Mouse (Mus musculus) B cell, adult 2 months (primary cell): Measurements from ENCODE around the gene 1700021F05Rik.

Source experiments
- DNase-seq, 2 experiments: peaks; one replicate each; pipeline ENCODE4 v3.0.0; 2022

1700021F05Rik gene

GRCm38 (mm10) chr10:43540442-43541152 lies at the start of gene 1700021F05Rik:
Gene 1700021F05Rik, minus strand, starts transcription at chr10:43540994.
- DNase-seq = peak; percentile 98

- peak; percentile 37 to 41 for DNase-seq
These were observed 47.8 kb upstream of the 1700021F05Rik start for GRCm38 (mm10) chr10:43588470-43589177.

GRCm38 (mm10) chr10:43584538-43584937 lies 43.7 kb upstream of the 1700021F05Rik start:
- DNase-seq = no peak

GRCm38 (mm10) chr10:43581260-43581659 lies 40.5 kb upstream of the 1700021F05Rik start:
- no peak for DNase-seq

- DNase-seq = peak; percentile 33 to 51
These were observed 39.9 kb upstream of the 1700021F05Rik start for GRCm38 (mm10) chr10:43580649-43581078.

- peak; percentile 73 to 75 for DNase-seq
These were observed 38.8 kb upstream of the 1700021F05Rik start for GRCm38 (mm10) chr10:43579381-43580261.

GRCm38 (mm10) chr10:43578754-43579380 lies 38.1 kb upstream of the 1700021F05Rik start:
- DNase-seq = peak; percentile 93

- peak; percentile 70 to 77 for DNase-seq
These were observed 37.6 kb upstream of the 1700021F05Rik start for GRCm38 (mm10) chr10:43578366-43578753.

GRCm38 (mm10) chr10:43577997-43578331 lies 37.2 kb upstream of the 1700021F05Rik start, which contains the start of gene Cd24a:
Gene Cd24a, plus strand, starts transcription at chr10:43578284.
- DNase-seq = no peak

- peak; percentile 39 to 43 for DNase-seq
These were observed 36.7 kb upstream of the 1700021F05Rik start for GRCm38 (mm10) chr10:43577299-43577996.

- peak; percentile 93 to 94 for DNase-seq
These were observed 34.2 kb upstream of the 1700021F05Rik start for GRCm38 (mm10) chr10:43574956-43575355.

- no peak for DNase-seq
These were observed 33.6 kb upstream of the 1700021F05Rik start for GRCm38 (mm10) chr10:43574352-43574751.

GRCm38 (mm10) chr10:43561311-43561710 lies 20.5 kb upstream of the 1700021F05Rik start:
- no peak for DNase-seq

- peak; percentile 35 to 45 for DNase-seq
These were observed 20.0 kb upstream of the 1700021F05Rik start for GRCm38 (mm10) chr10:43560765-43561164.

- DNase-seq = no peak
These were observed 18.5 kb upstream of the 1700021F05Rik start for GRCm38 (mm10) chr10:43559313-43559712.

- DNase-seq = peak; percentile 48 to 61
These were observed 16.9 kb upstream of the 1700021F05Rik start for GRCm38 (mm10) chr10:43557630-43558165.

GRCm38 (mm10) chr10:43551388-43551787 lies 10.6 kb upstream of the 1700021F05Rik start:
- no peak for DNase-seq

GRCm38 (mm10) chr10:43550923-43551322 lies 10.1 kb upstream of the 1700021F05Rik start:
- no peak for DNase-seq

GRCm38 (mm10) chr10:43549411-43549810 lies 8.6 kb upstream of the 1700021F05Rik start:
- DNase-seq = peak; percentile 9 to 12

- DNase-seq = no peak
These were observed 355 bp upstream of the 1700021F05Rik start for GRCm38 (mm10) chr10:43541153-43541544.

GRCm38 (mm10) chr10:43539746-43540310 lies 966 bp downstream of the 1700021F05Rik start:
- DNase-seq = peak in 1 of 2 experiments; percentile 1
